ENCODE assay signal across 7 mouse cellular contexts in the genomic region with DNA sequence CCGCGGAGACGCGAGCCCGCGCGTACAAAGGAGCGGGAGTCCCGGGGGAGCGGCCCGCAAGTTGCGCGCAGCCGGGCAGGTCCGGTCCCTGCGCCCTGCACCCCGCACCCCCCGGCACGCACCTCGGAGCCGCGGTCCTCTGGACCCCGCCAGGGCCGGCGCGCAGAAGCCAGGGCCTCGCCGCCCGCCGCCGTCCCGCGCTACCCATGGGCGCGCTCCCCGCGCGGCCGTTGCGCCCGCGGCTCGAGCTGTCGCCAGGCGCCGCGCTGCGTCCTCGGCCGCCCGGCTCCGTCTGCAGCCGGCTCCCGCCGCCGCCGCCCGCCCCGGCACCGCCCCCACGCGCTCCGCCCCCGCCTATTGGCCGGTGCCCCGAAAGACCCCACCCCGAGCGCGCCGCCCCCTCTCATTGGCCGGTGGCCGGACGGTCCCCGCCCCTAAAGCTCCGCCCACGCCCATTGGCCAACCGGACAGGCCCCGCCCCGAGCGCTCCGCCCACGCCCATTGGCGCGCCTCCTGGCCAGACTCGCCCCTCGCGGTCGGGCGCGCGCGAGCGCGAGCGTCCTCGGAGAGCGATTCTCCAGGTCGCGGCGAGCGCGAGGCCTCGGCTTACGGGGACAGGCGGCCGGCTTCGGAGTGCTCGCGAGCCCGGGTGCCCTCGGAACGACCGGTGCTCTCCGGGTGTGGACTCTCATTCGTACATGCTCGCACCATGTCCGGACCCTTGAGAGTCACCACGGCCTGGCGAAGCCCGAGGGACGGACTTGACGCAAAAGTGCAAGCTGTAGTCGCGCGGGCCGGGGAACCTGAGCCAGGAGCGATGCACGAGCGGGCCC. TPM values are rescaled to one million over a fixed set of nuclear protein-coding genes. Genes with fewer than 3 reads are reported as not detected.
DNase-seq lines count a peak whose midpoint lies in the region; ATAC-seq and TF ChIP-seq lines count a peak whose summit lies in the region.

A gene (minus strand): TSS at position 276 of the 833 bp plus-strand sequence.

- peaks cover 5% of the 10 kb centered on the region for H3K79me2 ChIP-seq in heart, adult 2 months (replicated peaks; ENCODE audit: control insufficient read depth, insufficient read depth, low read length)

- H3K27me3 ChIP-seq in embryonic facial prominence, embryonic 13.5 days = peaks cover 13% of the 10 kb centered on the region
- no peaks in the 10 kb centered on the region for H3K27me3 ChIP-seq in heart, adult 2 months (ENCODE audit: control insufficient read depth, insufficient read depth, low read length)
- no peaks in the 10 kb centered on the region for H3K27me3 ChIP-seq in kidney, adult 2 months (replicated peaks; ENCODE audit: control insufficient read depth, insufficient read depth, low read length)
- H3K27me3 ChIP-seq in limb, embryonic 12.5 days = peaks cover 7% of the 10 kb centered on the region
- H3K27me3 ChIP-seq in midbrain, embryonic 14.5 days (ENCODE audit: control insufficient read depth, insufficient read depth, low read length) = peaks cover 7% of the 10 kb centered on the region; the same call in 1 of the 2 replicates

- H3K4me2 ChIP-seq in embryonic facial prominence, embryonic 13.5 days = peak within 1 kb of the TSS; percentile 94
- H3K4me2 ChIP-seq in limb, embryonic 12.5 days = peak within 1 kb of the TSS; percentile 90
- peak within 1 kb of the TSS; percentile 89 for H3K4me2 ChIP-seq in midbrain, embryonic 14.5 days (ENCODE audit: low read length)

- peak within 1 kb of the TSS; percentile 83 for H3K9ac ChIP-seq in embryonic facial prominence, embryonic 13.5 days
- H3K9ac ChIP-seq in heart, adult 2 months (ENCODE audit: low read depth, low read length) = peak within 1 kb of the TSS; percentile 92
- peak within 1 kb of the TSS; percentile 84 for H3K9ac ChIP-seq in limb, embryonic 12.5 days (replicated peaks)
- H3K9ac ChIP-seq in midbrain, embryonic 14.5 days (replicated peaks; ENCODE audit: low read length) = peak within 1 kb of the TSS; percentile 76

- H3K9me3 ChIP-seq in embryonic facial prominence, embryonic 13.5 days = no peaks in the 10 kb centered on the region
- H3K9me3 ChIP-seq in limb, embryonic 12.5 days = 0 out of 2 replicates have a peak, but pooled peaks cover 2% of the 10 kb centered on the region
- no peaks in the 10 kb centered on the region for H3K9me3 ChIP-seq in midbrain, embryonic 14.5 days (ENCODE audit: control insufficient read depth, low read length)

- peak; percentile 20; the same call in 1 of the 2 replicates for TF ChIP-seq CTCF in heart, adult 2 months (IDR thresholded peaks at IDR 0.05)
- TF ChIP-seq CTCF in kidney, adult 2 months (conservative IDR thresholded peaks at IDR 0.05; ENCODE audit: insufficient read depth, insufficient read length, low read depth, low read length) = no peak

- peak; percentile 99 for DNase-seq in adrenal gland, postnatal 4 days (ENCODE audit: low spot score in 2 of 2)
- peak; percentile 99 to 100 for DNase-seq in heart, adult 2 months
- peak; percentile 99 for DNase-seq in kidney, adult 2 months
- DNase-seq in midbrain, embryonic 14.5 days = peak; percentile 99
- peak; percentile 84 for DNase-seq in spleen, adult 12 weeks (ENCODE audit: low spot score)

- H3K27ac ChIP-seq in embryonic facial prominence, embryonic 13.5 days = peak within 1 kb of the TSS; percentile 72
- H3K27ac ChIP-seq in heart, adult 2 months = peak within 1 kb of the TSS; percentile 89
- H3K27ac ChIP-seq in kidney, adult 2 months (ENCODE audit: insufficient read depth, low read depth, low read length) = no peak within 1 kb of the TSS; the same call in 1 of the 2 replicates
- H3K27ac ChIP-seq in limb, embryonic 12.5 days = peak within 1 kb of the TSS; percentile 50; the same call in 1 of the 2 replicates
- H3K27ac ChIP-seq in midbrain, embryonic 14.5 days (replicated peaks; ENCODE audit: low read depth, low read length) = peak within 1 kb of the TSS; percentile 81

- peak within 1 kb of the TSS; percentile 74 for H3K4me3 ChIP-seq in embryonic facial prominence, embryonic 13.5 days
- H3K4me3 ChIP-seq in heart, adult 2 months = peak within 1 kb of the TSS; percentile 78
- peak within 1 kb of the TSS; percentile 58 for H3K4me3 ChIP-seq in kidney, adult 2 months (ENCODE audit: insufficient read depth, low read depth, low read length)
- H3K4me3 ChIP-seq in limb, embryonic 12.5 days (replicated peaks) = peak within 1 kb of the TSS; percentile 80
- peak within 1 kb of the TSS; percentile 85 for H3K4me3 ChIP-seq in midbrain, embryonic 14.5 days (replicated peaks; ENCODE audit: low read depth, low read length)

- intact Hi-C loops in heart, adult 2 months (cut with DNase I) = loop anchor here (1.0 to 5.0 kb wide), 7 partner anchors 37 to 402 kb away; a partner anchor contains a TSS

- no peaks in the 10 kb centered on the region for H3K36me3 ChIP-seq in embryonic facial prominence, embryonic 13.5 days
- H3K36me3 ChIP-seq in heart, adult 2 months (ENCODE audit: control insufficient read depth, insufficient read depth, low read length) = peaks cover 6% of the 10 kb centered on the region
- no peaks in the 10 kb centered on the region for H3K36me3 ChIP-seq in kidney, adult 2 months (ENCODE audit: control insufficient read depth, insufficient read depth, low read length)
- H3K36me3 ChIP-seq in limb, embryonic 12.5 days = no peaks in the 10 kb centered on the region
- no peaks in the 10 kb centered on the region for H3K36me3 ChIP-seq in midbrain, embryonic 14.5 days (ENCODE audit: control insufficient read depth, insufficient read depth, low read length)

- under 1% methylated on average over 124 of the region's 129 CpGs for WGBS in embryonic facial prominence, embryonic 13.5 days
- WGBS in heart, adult 2 months = 1% methylated on average over 110 of the region's 129 CpGs
- under 1% methylated on average over 114 of the region's 129 CpGs for WGBS in kidney, adult 2 months
- WGBS in limb, embryonic 12.5 days = under 1% methylated on average over 111 of the region's 129 CpGs
- under 1% methylated on average over 120 of the region's 129 CpGs for WGBS in midbrain, embryonic 14.5 days

- peak; percentile 85 for ATAC-seq in embryonic facial prominence, embryonic 13.5 days (ENCODE audit: insufficient number of reproducible peaks, insufficient read depth, low FRiP score, low TSS enrichment, low read depth)
- ATAC-seq in limb, embryonic 12.5 days (ENCODE audit: insufficient number of reproducible peaks, insufficient read depth, low FRiP score, low TSS enrichment, low read depth) = peak; percentile 86
- ATAC-seq in midbrain, embryonic 14.5 days (ENCODE audit: low FRiP score, low TSS enrichment) = peak; percentile 93

- no peak for TF ChIP-seq EP300 in heart, adult 2 months (IDR thresholded peaks at IDR 0.05; ENCODE audit: insufficient read depth, low read depth, low read length)

- peaks cover 35% of the 10 kb centered on the region for H3K4me1 ChIP-seq in embryonic facial prominence, embryonic 13.5 days
- peaks cover 7% of the 10 kb centered on the region for H3K4me1 ChIP-seq in heart, adult 2 months (ENCODE audit: control insufficient read depth, insufficient read depth, low read length)
- H3K4me1 ChIP-seq in kidney, adult 2 months (ENCODE audit: control insufficient read depth, insufficient read depth, low read length) = no peaks in the 10 kb centered on the region
- H3K4me1 ChIP-seq in limb, embryonic 12.5 days (replicated peaks) = peaks cover 27% of the 10 kb centered on the region
- peaks cover 30% of the 10 kb centered on the region for H3K4me1 ChIP-seq in midbrain, embryonic 14.5 days (ENCODE audit: control insufficient read depth, insufficient read depth, low read length)

- peak; percentile 74 for TF ChIP-seq POLR2A in heart, adult 2 months (IDR thresholded peaks at IDR 0.05; ENCODE audit: insufficient read depth, low read depth, low read length)
- TF ChIP-seq POLR2A in kidney, adult 2 months (IDR thresholded peaks at IDR 0.05; ENCODE audit: low read depth, low read length) = no peak

RNA-seq across cellular contexts. Expression of the gene that starts here (rescaled TPM):
- 10 to 100 TPM; 47.6 to 52.7 TPM for total RNA-seq in adrenal gland, postnatal 4 days (2021)
- polyA plus RNA-seq in embryonic facial prominence, embryonic 13.5 days (2015; fragmentation: Nextera tagmentation; extraction: Ambion mirVana) = 17.9 and 18.0 TPM in 2 replicates
- 10 to 100 TPM; 42.9 to 45.4 TPM for total RNA-seq in heart, adult 2 months (2021)
- polyA plus RNA-seq in heart, adult 2 months (2012; rRNA removed) = 27.0 and 40.5 TPM in 2 replicates
- polyA plus RNA-seq in kidney, adult 2 months (2012; rRNA removed) = 8.1 and 8.3 TPM in 2 replicates
- polyA plus RNA-seq in limb, embryonic 12.5 days (2016; fragmentation: Nextera tagmentation; extraction: Ambion mirVana) = 18.6 and 20.2 TPM in 2 replicates
- 16.4 and 25.1 TPM in 2 replicates for polyA plus RNA-seq in midbrain, embryonic 14.5 days (2014; fragmentation: Nextera tagmentation; extraction: Ambion mirVana)
